Comparison of ENCODE assay signal across 32 mouse cellular contexts in the genomic region with DNA sequence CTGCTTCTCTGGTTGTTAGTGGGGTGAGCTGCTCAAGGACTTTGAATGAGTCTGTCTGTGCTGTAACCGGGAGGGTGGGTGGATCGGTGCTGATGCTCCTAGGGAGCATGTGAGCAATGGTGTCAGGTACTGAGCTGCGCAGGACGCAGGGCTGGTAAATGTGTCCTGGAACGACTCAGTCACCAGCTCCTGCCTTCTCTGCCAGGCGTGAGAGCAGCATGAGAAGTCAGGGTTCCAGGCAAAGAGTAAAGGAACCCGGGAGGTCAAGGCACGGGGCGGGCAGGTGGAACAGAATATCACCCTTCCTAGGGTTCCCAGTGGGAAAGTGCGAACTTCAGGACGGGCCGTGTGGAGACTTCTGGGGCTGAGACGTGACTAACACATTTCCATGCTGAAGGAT. TPM values are rescaled to one million over a fixed set of nuclear protein-coding genes. Genes with fewer than 3 reads are reported as not detected.
DNase-seq lines count a peak whose midpoint lies in the region; ATAC-seq and TF ChIP-seq lines count a peak whose summit lies in the region.
"Had no signal": no experiment of that assay in that cellular context is flagged by ENCODE, and none has a peak within 500 bp of the region (broad histone marks: within the 10 kb centered on the region; RNA-seq: fewer than 3 reads in every experiment).

No protein-coding gene starts in this region.

- TF ChIP-seq CTCF in testis, adult 2 months (IDR thresholded peaks at IDR 0.05; ENCODE audit: control insufficient read depth, insufficient read depth, insufficient replicate concordance, low read depth, low read length), result no peak

- H3K4me3 ChIP-seq in testis, adult 2 months (ENCODE audit: control insufficient read depth, low read depth, low read length), result peak overlapping the region; percentile 80
- H3K4me3 ChIP-seq: embryonic facial prominence, embryonic 10.5 days; embryonic facial prominence, embryonic 13.5 days; erythroblast, embryonic 14.5 days; forebrain, embryonic 12.5 days; forebrain, embryonic 15.5 days; heart, embryonic 12.5 days; heart, embryonic 15.5 days; hindbrain, embryonic 10.5 days; hindbrain, embryonic 13.5 days had no signal

- no peak overlapping the region for H3K27ac ChIP-seq in testis, adult 2 months (ENCODE audit: control insufficient read depth, insufficient read depth, low read depth, low read length)
- H3K27ac ChIP-seq: embryonic facial prominence, embryonic 10.5 days; embryonic facial prominence, embryonic 13.5 days; forebrain, embryonic 12.5 days; forebrain, embryonic 15.5 days; heart, embryonic 15.5 days; hindbrain, embryonic 10.5 days; hindbrain, embryonic 13.5 days had no signal

- ATAC-seq in CD4-positive, CD25-positive, alpha-beta regulatory T cell, adult 4 months, result peak; percentile 23
- ATAC-seq in inflammation-experienced regulatory T-cells, adult 6 months, result peak; percentile 7
- ATAC-seq: forebrain, embryonic 15.5 days; hindbrain, embryonic 16.5 days; Patski had no signal

- TF ChIP-seq POLR2A in testis, adult 2 months (IDR thresholded peaks at IDR 0.05; ENCODE audit: control insufficient read depth, low read depth, low read length), result no peak

- no peaks in the 10 kb centered on the region for H3K36me3 ChIP-seq in testis, adult 2 months (ENCODE audit: control insufficient read depth, insufficient read depth, low read length)
- H3K36me3 ChIP-seq: embryonic facial prominence, embryonic 10.5 days; embryonic facial prominence, embryonic 13.5 days; forebrain, embryonic 12.5 days; forebrain, embryonic 15.5 days; G1E; heart, embryonic 12.5 days; heart, embryonic 15.5 days; hindbrain, embryonic 10.5 days; hindbrain, embryonic 13.5 days had no signal

- no peaks in the 10 kb centered on the region for H3K27me3 ChIP-seq in testis, adult 2 months (ENCODE audit: control insufficient read depth, insufficient read depth, low read length)
- H3K27me3 ChIP-seq: embryonic facial prominence, embryonic 13.5 days; forebrain, embryonic 15.5 days; heart, embryonic 15.5 days; Patski had no signal

- H3K4me1 ChIP-seq in testis, adult 2 months (ENCODE audit: control insufficient read depth, insufficient read depth, low read length), result no peaks in the 10 kb centered on the region
- H3K4me1 ChIP-seq: embryonic facial prominence, embryonic 10.5 days; embryonic facial prominence, embryonic 13.5 days; forebrain, embryonic 12.5 days; forebrain, embryonic 15.5 days; heart, embryonic 12.5 days; heart, embryonic 15.5 days; hindbrain, embryonic 13.5 days had no signal

- DNase-seq in testis, postnatal 10 days (ENCODE audit: low spot score), result no peak
- DNase-seq in CD4-positive helper T cell, adult 2 months (ENCODE audit: low read depth, low spot score), result peak; percentile 62
- no peak for DNase-seq in urinary bladder, postnatal 10 days (ENCODE audit: low spot score)
- DNase-seq in retina, embryonic 14.5 days (ENCODE audit: low spot score), result no peak
- DNase-seq: adrenal gland, adult 8-10 months; adrenal gland, postnatal 25 days; cerebellum, adult 11-12 months; cerebellum, adult 8-10 months; cerebellum, postnatal 10 days; cerebellum, postnatal 36 days; embryo, embryonic 11 days; gastrocnemius, postnatal 25 days; heart, adult 18-20 months; heart, postnatal 10 days; heart, postnatal 36 days had no signal

RNA-seq across cellular contexts. Expression of gene Tuba3a, which starts 19.8 kb away (rescaled TPM):
- polyA plus RNA-seq in testis, adult 2 months (2012; rRNA removed), result 2,638 and 2,960 TPM in 2 replicates
- polyA plus RNA-seq in CD4-positive, CD25-positive, alpha-beta regulatory T cell, adult 4 months (2017; shearing (Covaris generic)), result 1 to 10 TPM; 1.9 to 2.3 TPM
- polyA plus RNA-seq in inflammation-experienced regulatory T-cells, adult 6 months (2017; shearing (Covaris generic)), result 1 to 10 TPM in 2 of 3 experiments, under 1 TPM in 1; 0.70 to 2.7 (median 2.6) TPM
- polyA plus RNA-seq: brain, embryonic 14.5 days; cortical plate, adult 2 months; erythroblast, embryonic 14.5 days; forebrain, embryonic 12.5 days; forebrain, embryonic 15.5 days; G1E; heart, embryonic 12.5 days; hindbrain, embryonic 10.5 days; hindbrain, embryonic 13.5 days; Patski had no signal

RNA-seq across cellular contexts. Expression of gene Cd27, which starts 29.3 kb away (rescaled TPM):
- 0.23 and 0.70 TPM in 2 replicates for polyA plus RNA-seq in testis, adult 2 months (2012; rRNA removed)
- 100 to 1,000 TPM; 638 to 724 TPM for polyA plus RNA-seq in CD4-positive, CD25-positive, alpha-beta regulatory T cell, adult 4 months (2017; shearing (Covaris generic))
- polyA plus RNA-seq in inflammation-experienced regulatory T-cells, adult 6 months (2017; shearing (Covaris generic)), result 100 to 1,000 TPM; 258 to 621 (median 560) TPM
- polyA plus RNA-seq: cortical plate, adult 2 months; G1E had no signal

RNA-seq across cellular contexts. Expression of gene Tapbpl, which starts 34.4 kb away (rescaled TPM):
- 8.0 and 9.3 TPM in 2 replicates for polyA plus RNA-seq in testis, adult 2 months (2012; rRNA removed)
- 100 to 1,000 TPM in 1 of 2 experiments, 10 to 100 TPM in 1; 88.2 to 156 TPM for polyA plus RNA-seq in CD4-positive, CD25-positive, alpha-beta regulatory T cell, adult 4 months (2017; shearing (Covaris generic))
- 10 to 100 TPM; 79.6 to 89.3 (median 88.6) TPM for polyA plus RNA-seq in inflammation-experienced regulatory T-cells, adult 6 months (2017; shearing (Covaris generic))

RNA-seq across cellular contexts. Expression of gene Ltbr, which starts 47.6 kb away (rescaled TPM):
- 10.9 and 11.2 TPM in 2 replicates for polyA plus RNA-seq in testis, adult 2 months (2012; rRNA removed)
- polyA plus RNA-seq in CD4-positive, CD25-positive, alpha-beta regulatory T cell, adult 4 months (2017; shearing (Covaris generic)), result under 1 TPM in 1 of 2 experiments, not detected in 1; 0.28 TPM
- under 1 TPM in 2 of 3 experiments, not detected in 1; 0.21 to 0.23 TPM for polyA plus RNA-seq in inflammation-experienced regulatory T-cells, adult 6 months (2017; shearing (Covaris generic))
- polyA plus RNA-seq: G1E had no signal

RNA-seq across cellular contexts. Expression of gene Vamp1, which starts 50.7 kb away (rescaled TPM):
- polyA plus RNA-seq in testis, adult 2 months (2012; rRNA removed), result 10.3 and 11.3 TPM in 2 replicates
- 10 to 100 TPM; 17.0 to 28.4 TPM for polyA plus RNA-seq in CD4-positive, CD25-positive, alpha-beta regulatory T cell, adult 4 months (2017; shearing (Covaris generic))
- polyA plus RNA-seq in inflammation-experienced regulatory T-cells, adult 6 months (2017; shearing (Covaris generic)), result 10 to 100 TPM in 2 of 3 experiments, 1 to 10 TPM in 1; 9.8 to 20.8 (median 18.2) TPM

Comparison
In these comparisons a context has a peak if more than half of its experiments do, and no peak if none do; other contexts are left out.
1. RNA of gene Tuba3a, which starts 19.8 kb away (polyA plus RNA-seq): 2,638 to 2,960 TPM in testis, adult 2 months; 0.70 to 2.7 TPM in inflammation-experienced regulatory T-cells, adult 6 months and 1.9 to 2.3 TPM in CD4-positive, CD25-positive, alpha-beta regulatory T cell, adult 4 months; every median in the first group is over 100 times any median in the second.
2. RNA of gene Cd27, which starts 29.3 kb away (polyA plus RNA-seq): 638 to 724 TPM in CD4-positive, CD25-positive, alpha-beta regulatory T cell, adult 4 months and 258 to 621 TPM in inflammation-experienced regulatory T-cells, adult 6 months; 0.23 to 0.70 TPM in testis, adult 2 months; every median in the first group is over 100 times any median in the second.